Mouse (Mus musculus): ENCODE measurements around the gene Gm7168.
"Not testable (repeated sequence)": the region's sequence is repeated elsewhere in the genome, so short reads cannot be mapped to it uniquely, and the experiment has no call there.

Gm7168 gene

GRCm38 (mm10) chr17:13948073-13948472 is at the start of gene Gm7168:
Gene Gm7168, plus strand, starts transcription at chr17:13948373.
- not testable (repeated sequence) for DNase-seq (ENCODE audit: low spot score in 2 of 2)

DNA sequence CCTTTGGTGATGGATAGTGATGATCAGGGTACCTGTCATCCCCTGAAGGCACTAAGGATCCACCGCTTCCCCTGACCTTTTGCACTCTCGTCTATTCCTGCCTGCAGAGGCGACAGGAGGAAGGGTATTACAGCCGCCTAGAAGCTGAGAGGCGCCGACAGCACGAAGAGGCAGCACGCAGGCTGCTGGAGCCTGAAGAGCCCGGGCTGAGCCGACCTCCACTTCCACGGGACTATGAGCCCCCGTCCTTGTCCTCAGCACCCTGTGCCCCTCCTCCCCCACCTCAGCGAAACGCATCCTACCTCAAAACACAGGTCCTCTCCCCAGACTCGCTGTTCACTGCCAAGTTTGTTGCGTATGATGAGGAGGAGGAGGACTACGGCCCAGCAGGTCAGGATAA is 49.3 kb upstream of the Gm7168 start:
- no peak for DNase-seq (ENCODE audit: low spot score in 2 of 2)

- no peak for DNase-seq (ENCODE audit: low spot score in 2 of 2)
Measured at GRCm38 (mm10) chr17:13899241-13899640, 48.9 kb upstream of the Gm7168 start.

DNA sequence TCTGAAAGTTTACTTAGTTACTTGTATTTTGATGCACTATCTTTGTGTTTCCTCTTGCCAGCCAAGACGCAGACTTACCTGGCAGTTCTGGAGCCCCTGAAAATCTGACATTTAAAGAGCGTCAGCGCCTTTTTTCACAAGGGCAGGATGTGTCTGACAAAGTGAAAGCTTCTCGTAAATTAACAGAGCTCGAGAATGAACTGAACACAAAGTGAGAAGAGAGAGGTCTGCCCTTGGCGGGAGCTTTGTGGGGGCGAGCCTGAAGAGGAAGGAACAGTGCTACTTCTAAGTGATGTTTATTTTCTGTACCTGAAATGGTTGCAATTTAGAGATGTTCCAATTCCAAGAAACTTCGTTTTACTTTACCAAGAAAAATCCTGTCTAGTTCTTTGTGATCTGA is 44.4 kb upstream of the Gm7168 start:
- no peak for DNase-seq (ENCODE audit: low spot score in 2 of 2)

DNA sequence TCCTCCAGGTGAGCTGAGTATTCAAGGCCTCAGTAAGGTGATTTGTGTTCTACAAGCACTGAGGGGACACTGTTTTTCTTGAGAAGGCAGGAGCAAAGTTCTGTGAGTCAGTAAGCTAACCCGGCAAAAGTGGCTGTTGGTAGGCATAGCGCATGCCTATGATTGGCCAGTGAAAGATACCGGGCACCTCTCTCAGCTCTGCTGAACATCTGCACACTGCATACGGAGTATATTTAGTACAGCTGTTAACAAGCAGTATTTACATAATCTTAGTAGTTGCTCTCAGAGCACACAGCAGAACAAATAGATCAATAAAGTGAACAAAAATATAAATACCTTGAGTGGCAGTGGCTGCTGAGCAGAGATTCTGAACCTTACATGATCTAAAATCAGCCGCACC is 41.1 kb upstream of the Gm7168 start:
- no peak for DNase-seq (ENCODE audit: low spot score in 2 of 2)

- DNase-seq (ENCODE audit: low spot score in 2 of 2) = no peak
Measured at GRCm38 (mm10) chr17:13907681-13908080, 40.5 kb upstream of the Gm7168 start.

DNA sequence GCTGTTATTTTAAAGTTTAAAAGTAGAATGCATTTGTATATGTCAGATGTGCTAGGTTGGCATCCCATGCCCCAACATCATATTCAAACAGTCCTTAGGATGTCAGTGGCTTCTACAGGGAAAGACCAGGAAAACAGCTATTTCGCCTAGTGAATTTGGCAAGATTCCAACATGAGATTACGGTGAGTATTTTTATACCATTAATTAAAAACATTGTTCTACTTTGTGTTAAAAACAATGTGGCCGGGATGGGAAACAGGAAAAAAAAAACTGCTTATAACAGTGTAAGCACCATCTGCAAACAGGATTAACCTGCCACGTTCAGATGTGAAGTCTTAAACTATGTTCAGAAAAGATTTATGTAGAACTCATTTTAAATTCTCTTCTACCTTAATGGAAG is 34.2 kb upstream of the Gm7168 start:
- no peak for DNase-seq (ENCODE audit: low spot score in 2 of 2)

- DNase-seq (ENCODE audit: low spot score in 2 of 2) = no peak
Measured at GRCm38 (mm10) chr17:13914531-13914930, 33.6 kb upstream of the Gm7168 start.

DNA sequence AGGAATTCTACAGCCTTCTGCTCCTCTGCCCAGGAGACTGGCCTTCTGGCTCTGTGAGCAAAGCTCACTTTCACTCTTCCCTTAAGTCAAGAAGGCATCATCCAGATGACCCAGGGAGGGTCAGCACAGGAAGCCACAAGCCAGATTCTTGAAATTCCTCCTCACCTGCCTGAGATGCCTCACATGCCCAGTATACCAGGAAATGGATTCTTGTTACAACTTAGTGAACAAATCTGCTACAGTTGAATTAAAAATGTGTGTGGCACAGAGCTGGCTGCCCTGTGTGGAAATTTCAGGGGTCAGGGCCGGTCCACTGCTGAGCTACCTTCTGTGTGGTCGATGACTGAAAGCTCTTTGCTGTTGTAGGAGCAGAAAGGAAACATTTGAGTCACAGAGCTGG is 27.4 kb upstream of the Gm7168 start:
- DNase-seq (ENCODE audit: low spot score in 2 of 2) = no peak

- DNase-seq (ENCODE audit: low spot score in 2 of 2) = no peak
Measured at GRCm38 (mm10) chr17:13923418-13923817, 24.8 kb upstream of the Gm7168 start.

DNA sequence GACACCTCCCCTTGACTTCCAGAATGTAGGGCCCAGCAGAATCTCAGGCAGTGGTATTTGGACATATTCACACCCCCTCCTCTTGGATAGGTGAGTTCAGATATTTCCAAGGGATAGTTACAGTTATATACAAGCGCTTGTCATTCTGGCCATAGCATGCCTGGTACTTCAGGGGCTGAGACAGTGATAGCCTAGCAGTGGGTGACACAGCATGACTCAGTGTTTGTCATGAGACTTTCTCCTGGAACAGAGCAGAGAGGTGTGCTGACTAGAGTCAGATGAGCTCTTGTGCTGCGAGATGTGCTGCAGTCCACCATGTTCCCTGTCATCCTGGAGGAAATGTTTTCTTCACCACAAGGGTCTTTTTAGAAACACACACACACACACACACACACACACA is 23.6 kb upstream of the Gm7168 start:
- DNase-seq (ENCODE audit: low spot score in 2 of 2) = no peak

- no peak for DNase-seq (ENCODE audit: low spot score in 2 of 2)
Measured at GRCm38 (mm10) chr17:13925931-13926330, 22.2 kb upstream of the Gm7168 start.

GRCm38 (mm10) chr17:13930421-13930820 is 17.8 kb upstream of the Gm7168 start:
- DNase-seq (ENCODE audit: low spot score in 2 of 2) = no peak

DNA sequence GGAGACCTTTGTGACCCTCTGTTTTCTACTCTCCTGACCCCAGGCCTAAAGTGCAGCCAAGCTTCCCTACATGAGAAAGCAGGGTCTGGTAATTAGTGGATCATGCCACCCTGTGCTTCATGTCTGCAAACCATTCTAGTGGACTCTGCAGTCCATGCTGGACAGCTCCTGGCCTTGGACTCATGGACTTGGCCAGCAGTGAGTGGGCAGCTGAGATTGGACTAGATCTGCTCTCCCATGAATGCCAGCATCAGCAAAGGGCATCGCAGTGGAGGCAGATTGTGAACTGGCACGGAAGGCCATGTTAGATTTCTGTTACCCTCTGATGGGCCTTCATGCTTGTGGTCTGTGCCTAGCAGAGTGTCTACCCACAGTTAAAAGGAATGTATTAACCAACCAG is 12.8 kb upstream of the Gm7168 start:
- not testable (repeated sequence) for DNase-seq (ENCODE audit: low spot score in 2 of 2)

- DNase-seq (ENCODE audit: low spot score in 2 of 2) = no peak
Measured at GRCm38 (mm10) chr17:13937787-13938186, 10.4 kb upstream of the Gm7168 start.

- no peak for DNase-seq (ENCODE audit: low spot score in 2 of 2)
Measured at GRCm38 (mm10) chr17:13938652-13939051, 9.5 kb upstream of the Gm7168 start.

GRCm38 (mm10) chr17:13939231-13939630 is 8.9 kb upstream of the Gm7168 start:
- DNase-seq (ENCODE audit: low spot score in 2 of 2) = not testable (repeated sequence)

DNA sequence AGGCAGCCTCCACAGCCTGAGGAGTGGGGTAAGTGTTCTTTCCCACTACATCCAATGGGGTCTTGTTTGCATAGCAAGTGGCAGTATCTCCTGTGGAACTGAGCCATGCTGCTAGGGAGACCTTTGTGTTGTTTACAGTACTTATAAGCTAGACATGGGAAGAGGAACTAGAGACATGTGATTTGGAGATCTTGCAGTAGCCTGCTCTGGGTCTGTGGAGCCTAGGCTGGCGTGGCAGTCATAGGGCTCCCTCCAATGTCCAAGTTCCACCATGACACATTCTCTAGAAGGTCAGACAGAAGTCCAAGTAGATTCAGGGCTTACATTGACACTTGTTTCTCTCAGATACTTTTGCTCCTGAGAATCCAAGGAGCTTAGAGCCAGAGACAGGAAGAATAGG is 7.7 kb upstream of the Gm7168 start:
- no peak for DNase-seq (ENCODE audit: low spot score in 2 of 2)

DNA sequence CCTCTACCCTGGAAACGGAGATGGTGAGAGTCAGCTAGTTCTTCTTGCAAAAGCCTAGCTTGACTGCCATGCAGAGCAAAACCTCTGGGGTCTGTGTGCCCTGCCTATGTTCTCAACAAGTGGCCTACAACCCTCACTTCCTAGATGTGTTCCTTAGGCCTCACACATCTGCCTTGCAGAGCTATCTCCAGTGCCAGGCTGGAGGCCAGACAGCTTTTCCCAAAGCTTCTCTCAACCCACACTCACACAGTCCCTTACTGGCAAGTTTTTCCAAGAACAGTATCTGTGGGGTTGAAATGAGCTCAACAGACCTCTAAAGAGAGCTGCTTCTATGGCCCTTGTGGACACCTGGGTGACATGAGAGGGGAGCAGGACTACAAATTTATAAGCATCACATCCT is 3.4 kb downstream of the Gm7168 start:
- DNase-seq (ENCODE audit: low spot score in 2 of 2) = not testable (repeated sequence)

- not testable (repeated sequence) for DNase-seq (ENCODE audit: low spot score in 2 of 2)
Measured at GRCm38 (mm10) chr17:13958129-13958528, 10.0 kb downstream of the Gm7168 start.

DNA sequence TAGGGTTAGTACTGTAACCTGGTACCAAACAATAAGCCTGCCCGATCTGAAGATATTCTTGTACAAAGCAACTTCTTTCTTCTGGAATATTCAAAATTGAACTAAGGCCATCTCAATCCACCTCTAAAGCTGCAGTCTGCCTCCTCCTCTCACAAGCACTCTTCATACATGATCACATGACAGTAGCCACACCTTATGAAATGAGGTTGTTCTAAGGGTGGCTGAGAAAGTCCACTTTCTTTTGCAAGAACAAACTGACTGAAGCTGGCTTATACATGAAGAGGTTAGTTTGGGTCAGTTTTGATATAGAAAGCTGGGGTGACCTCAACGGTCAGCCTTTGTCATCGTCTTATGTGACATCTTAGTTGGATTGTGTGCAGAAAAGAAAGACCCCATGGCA is 14.1 kb downstream of the Gm7168 start:
- DNase-seq (ENCODE audit: low spot score in 2 of 2) = not testable (repeated sequence)

DNA sequence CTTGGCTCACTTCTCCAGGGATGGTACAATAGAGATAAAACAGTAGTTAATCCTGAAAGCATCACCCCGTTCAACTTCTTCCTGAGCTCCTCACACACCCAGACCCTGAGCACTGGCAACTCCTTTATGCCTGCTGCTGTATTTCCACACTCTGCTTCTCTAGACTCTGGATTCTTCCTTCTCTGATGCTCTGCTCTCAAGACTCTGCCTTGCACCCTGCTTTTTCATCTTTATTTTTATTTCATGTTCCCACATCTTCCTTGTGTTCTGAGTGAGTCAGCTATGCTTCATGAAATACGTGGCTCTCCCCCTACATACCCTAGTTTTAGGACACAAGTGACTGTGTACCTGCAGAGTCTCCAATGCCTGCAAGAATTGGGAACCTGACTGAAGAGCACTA is 16.9 kb downstream of the Gm7168 start:
- not testable (repeated sequence) for DNase-seq (ENCODE audit: low spot score in 2 of 2)

DNA sequence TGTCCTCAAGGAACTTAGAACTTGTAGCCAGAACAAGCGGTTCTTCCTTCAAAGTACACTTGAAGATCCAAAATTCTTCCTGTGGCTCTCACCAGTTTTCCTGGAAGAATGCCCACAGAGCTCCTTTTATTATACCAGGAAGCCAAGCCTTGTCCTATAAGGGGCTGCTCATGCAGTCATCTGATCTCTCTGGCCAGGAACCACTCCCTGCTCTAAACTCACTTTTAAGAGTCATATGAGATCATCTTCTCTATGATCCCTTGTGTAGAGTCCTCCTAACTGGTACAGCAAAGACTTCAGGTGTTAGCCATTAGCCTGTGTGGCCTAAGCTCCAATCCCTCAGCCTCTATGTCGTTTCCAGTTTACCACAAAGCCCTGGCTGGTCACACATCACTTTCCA is 21.7 kb downstream of the Gm7168 start:
- not testable (repeated sequence) for DNase-seq (ENCODE audit: low spot score in 2 of 2)

DNA sequence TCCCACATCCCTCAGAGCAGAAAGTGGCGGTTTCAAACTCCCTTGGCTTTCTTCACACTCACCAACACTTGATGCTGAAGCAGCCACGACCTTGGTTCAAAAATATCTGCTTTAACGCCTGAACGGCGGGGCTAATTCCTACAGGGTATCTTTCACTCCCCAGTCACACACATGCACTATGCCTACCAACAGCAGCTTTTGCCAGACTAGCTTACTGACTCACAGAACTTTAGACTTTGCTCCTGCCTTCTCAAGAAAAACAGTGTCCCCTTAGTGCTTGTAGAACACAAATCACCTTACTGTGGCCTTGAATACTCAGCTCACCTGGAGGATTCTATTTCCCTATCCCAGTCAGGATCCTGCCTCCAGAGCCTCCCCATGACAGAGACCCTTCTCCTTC is 22.6 kb downstream of the Gm7168 start:
- not testable (repeated sequence) for DNase-seq (ENCODE audit: low spot score in 2 of 2)

GRCm38 (mm10) chr17:13987690-13988089 is 39.5 kb downstream of the Gm7168 start:
- DNase-seq (ENCODE audit: low spot score in 2 of 2) = no peak

All from spleen, postnatal 10 days (tissue).